Mouse (Mus musculus) megakaryocyte, embryonic 14.5 days (primary cell): ENCODE data around the gene Hrh2. TPM values are rescaled to one million over a fixed set of nuclear protein-coding genes. Genes with fewer than 3 reads are reported as not detected.
A peak's percentile ranks its signal among the peaks of the same experiment; 100 is the strongest.

ENCODE experiments used
- H3K27me3 ChIP-seq: replicated peaks from 2 replicates; pipeline ENCODE3; 2012; ENCODE audit warnings: inconsistent platforms
- H3K36me3 ChIP-seq: replicated peaks from 2 replicates; pipeline ENCODE3; 2012; ENCODE audit warnings: low read length, inconsistent platforms, mixed read lengths
- H3K4me1 ChIP-seq: 2 replicates; pipeline ENCODE4 v1.6.1; 2012; ENCODE audit warnings: inconsistent platforms
- H3K4me3 ChIP-seq: replicated peaks from 2 replicates; pipeline ENCODE3; 2012; ENCODE audit warnings: moderate library complexity, mild to moderate bottlenecking, inconsistent platforms
- H3K9me3 ChIP-seq: 2 replicates; pipeline ENCODE4 v1.6.1; 2012; ENCODE audit warnings: inconsistent platforms
- FLI1 ChIP-seq: IDR thresholded peaks from 2 replicates; pipeline ENCODE4 v1.6.1; 2012; ENCODE audit warnings: low read length, inconsistent platforms, mixed read lengths
- GATA1 ChIP-seq: IDR thresholded peaks from 3 replicates; pipeline ENCODE4 v1.6.1; 2012; ENCODE audit warnings: mixed read lengths, low read length, inconsistent platforms, borderline replicate concordance
- polyA plus RNA-seq: library from polyadenylated mRNA; stranded (reverse); fragments of >175 nt; gene quantifications from 2 replicates; pipeline ENCODE4 v1.2.3, GENCODE M21; 2012; ENCODE audit warnings: low replicate concordance; ENCODE audit not compliant: insufficient read depth

Hrh2 gene
- polyA plus RNA-seq, 1 experiment: 0.22 TPM

GRCm38 (mm10) chr13:54209476-54210253 lies 17.7 kb downstream of the Hrh2 start:
- Histone ChIP-seq H3K9me3 (peaks cover 7% of the 10 kb centered on the region; the same call in 1 of the 2 replicates), H3K4me1 (peaks cover 46% of the 10 kb centered on the region), H3K4me3 (peak overlapping the region; percentile 90), H3K36me3 (no peaks in the 10 kb centered on the region), H3K27me3 (peaks cover 21% of the 10 kb centered on the region)
- no peak for TF ChIP-seq FLI1
- TF ChIP-seq GATA1: no peak

- Histone ChIP-seq H3K36me3 (no peaks in the 10 kb centered on the region), H3K4me3 (no peak overlapping the region), H3K27me3 (peaks cover 31% of the 10 kb centered on the region), H3K9me3 (peaks cover 7% of the 10 kb centered on the region; the same call in 1 of the 2 replicates), H3K4me1 (peaks cover 27% of the 10 kb centered on the region)
- TF ChIP-seq FLI1 (no peak), GATA1 (no peak)
Measured at GRCm38 (mm10) chr13:54211528-54212488, 19.9 kb downstream of the Hrh2 start.

GRCm38 (mm10) chr13:54212516-54212915 lies 20.6 kb downstream of the Hrh2 start:
- Histone ChIP-seq H3K4me3 (no peak overlapping the region), H3K36me3 (no peaks in the 10 kb centered on the region), H3K9me3 (peaks cover 7% of the 10 kb centered on the region; the same call in 1 of the 2 replicates), H3K4me1 (peaks cover 27% of the 10 kb centered on the region), H3K27me3 (peaks cover 36% of the 10 kb centered on the region)
- TF ChIP-seq FLI1 (no peak), GATA1 (no peak)

- Histone ChIP-seq H3K9me3 (peaks cover 7% of the 10 kb centered on the region; the same call in 1 of the 2 replicates), H3K27me3 (peaks cover 48% of the 10 kb centered on the region), H3K4me1 (peaks cover 33% of the 10 kb centered on the region), H3K36me3 (no peaks in the 10 kb centered on the region), H3K4me3 (no peak overlapping the region)
- no peak for TF ChIP-seq GATA1
- no peak for TF ChIP-seq FLI1
Measured at GRCm38 (mm10) chr13:54215266-54215665, 23.3 kb downstream of the Hrh2 start.

GRCm38 (mm10) chr13:54215777-54216316 lies 23.9 kb downstream of the Hrh2 start:
- Histone ChIP-seq H3K36me3 (no peaks in the 10 kb centered on the region), H3K4me3 (no peak overlapping the region), H3K9me3 (peaks cover 7% of the 10 kb centered on the region; the same call in 1 of the 2 replicates), H3K4me1 (peaks cover 35% of the 10 kb centered on the region), H3K27me3 (peaks cover 52% of the 10 kb centered on the region)
- TF ChIP-seq GATA1 (no peak), FLI1 (no peak)

- peaks cover 64% of the 10 kb centered on the region for H3K27me3 ChIP-seq
- no peaks in the 10 kb centered on the region for H3K36me3 ChIP-seq
- TF ChIP-seq FLI1 (no peak), GATA1 (no peak)
- peaks cover 58% of the 10 kb centered on the region for H3K4me1 ChIP-seq
- peaks cover 7% of the 10 kb centered on the region; the same call in 1 of the 2 replicates for H3K9me3 ChIP-seq
- peak overlapping the region; percentile 30 for H3K4me3 ChIP-seq
Measured at GRCm38 (mm10) chr13:54218341-54218740, 26.4 kb downstream of the Hrh2 start.

- peaks cover 71% of the 10 kb centered on the region for H3K4me1 ChIP-seq
- no peaks in the 10 kb centered on the region for H3K9me3 ChIP-seq
- H3K27me3 ChIP-seq: peaks cover 56% of the 10 kb centered on the region
- TF ChIP-seq GATA1: no peak
- no peak for TF ChIP-seq FLI1
- H3K4me3 ChIP-seq: peak overlapping the region; percentile 64
- H3K36me3 ChIP-seq: no peaks in the 10 kb centered on the region
Measured at GRCm38 (mm10) chr13:54221631-54222179, 29.8 kb downstream of the Hrh2 start.

GRCm38 (mm10) chr13:54222921-54223769 lies 31.2 kb downstream of the Hrh2 start:
- TF ChIP-seq GATA1 (no peak), FLI1 (no peak)
- Histone ChIP-seq H3K36me3 (no peaks in the 10 kb centered on the region), H3K27me3 (peaks cover 52% of the 10 kb centered on the region), H3K9me3 (no peaks in the 10 kb centered on the region), H3K4me1 (peaks cover 66% of the 10 kb centered on the region), H3K4me3 (no peak overlapping the region)
